Mouse (Mus musculus): ENCODE measurements around the gene Mpdu1. TPM values are rescaled to one million over a fixed set of nuclear protein-coding genes. Genes with fewer than 3 reads are reported as not detected.
"Not testable (repeated sequence)": the region's sequence is repeated elsewhere in the genome, so short reads cannot be mapped to it uniquely, and the experiment has no call there.

The Mpdu1 gene
- total RNA-seq, 2 experiments from 2014 or later, result 59.1 to 59.7 TPM

DNA sequence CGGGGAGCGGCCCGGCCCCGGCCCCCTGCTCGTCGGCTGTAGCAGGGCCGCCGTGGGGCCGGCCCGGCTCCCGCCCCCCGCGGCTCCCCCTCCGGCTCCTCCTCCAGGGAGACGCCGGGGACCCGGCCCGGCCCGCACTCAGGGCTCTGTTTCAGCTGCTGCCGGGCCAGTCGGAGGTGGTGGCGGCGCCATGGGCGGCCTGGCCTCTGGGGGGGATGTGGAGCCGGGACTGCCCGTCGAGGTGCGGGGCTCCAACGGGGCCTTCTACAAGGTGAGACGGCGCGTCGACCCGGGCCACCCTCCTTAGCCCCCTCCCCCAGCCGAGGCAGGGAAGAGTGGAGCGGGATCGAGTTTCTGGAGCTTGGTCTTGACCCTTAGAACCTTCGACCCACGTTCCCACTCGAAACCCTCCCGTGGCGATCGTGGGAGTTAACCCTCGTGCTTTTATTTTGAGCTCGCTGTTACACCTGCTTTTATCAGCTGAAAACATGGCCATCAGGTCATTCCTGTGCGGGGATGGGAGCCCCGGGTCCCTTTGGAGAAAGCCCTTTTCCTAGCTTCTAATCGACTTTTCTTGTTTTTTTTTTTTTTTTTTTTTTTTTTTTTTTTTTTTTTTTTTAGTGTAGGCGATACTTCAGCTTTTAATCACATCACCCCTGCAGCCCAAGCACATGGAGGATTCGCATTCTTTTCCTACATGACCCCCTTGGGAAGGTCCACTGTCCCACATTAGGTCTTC, 29.1 kb downstream of the Mpdu1 start:
- DNase-seq (ENCODE audit: low spot score in 2 of 2), result no peak
- intact Hi-C loops (cut with DNase I), result loop anchor here (2.0 kb wide), 1 partner anchor 30 kb away; the partner anchor contains the start of gene Mpdu1

DNA sequence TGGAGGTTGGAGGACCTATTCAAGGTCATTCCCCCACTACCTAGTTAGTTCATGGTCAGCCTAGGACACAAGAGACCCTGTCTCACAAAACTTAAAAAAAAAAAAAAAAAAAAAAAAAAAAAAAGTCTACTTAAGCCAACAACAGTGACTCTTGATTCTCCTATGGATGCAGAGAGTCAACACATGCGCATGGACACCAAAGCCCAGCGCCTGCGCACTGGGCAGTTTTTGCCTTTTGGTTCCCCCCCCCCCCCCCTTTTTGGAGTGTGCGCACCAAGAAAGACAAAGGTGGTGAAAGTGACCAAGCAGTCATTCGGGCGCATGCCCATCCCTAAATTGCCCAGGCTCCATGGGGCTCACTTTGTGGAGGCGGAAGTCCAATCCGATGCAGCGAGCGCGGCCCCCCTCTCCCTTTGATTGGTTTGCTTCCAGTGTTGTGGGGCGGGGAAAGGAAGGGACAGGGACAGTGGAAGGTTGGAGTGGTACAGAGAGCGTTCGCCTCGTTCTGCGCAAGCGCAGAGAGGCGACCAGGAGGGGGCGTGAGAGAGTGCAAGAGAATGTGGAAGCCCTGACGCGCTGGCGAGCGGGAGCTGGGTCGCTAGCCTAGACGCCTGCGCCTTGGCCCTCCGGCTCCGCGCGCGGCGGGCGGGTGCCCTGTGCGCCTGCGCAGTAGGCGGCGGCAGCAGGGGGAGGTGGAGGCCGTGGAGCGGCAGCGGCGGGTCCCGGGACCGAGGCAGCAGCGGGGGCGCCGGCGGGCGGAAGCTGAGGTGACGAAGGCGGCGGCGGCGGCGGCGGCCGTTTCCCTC, 30.0 kb downstream of the Mpdu1 start, which contains the start of gene Fxr2:
TSS of gene Fxr2 (plus strand) at position 707 of the 806 bp plus-strand sequence.
- intact Hi-C loops (cut with DNase I), result loop anchor here (2.0 kb wide), 1 partner anchor 30 kb away; the partner anchor contains the start of gene Mpdu1

DNA sequence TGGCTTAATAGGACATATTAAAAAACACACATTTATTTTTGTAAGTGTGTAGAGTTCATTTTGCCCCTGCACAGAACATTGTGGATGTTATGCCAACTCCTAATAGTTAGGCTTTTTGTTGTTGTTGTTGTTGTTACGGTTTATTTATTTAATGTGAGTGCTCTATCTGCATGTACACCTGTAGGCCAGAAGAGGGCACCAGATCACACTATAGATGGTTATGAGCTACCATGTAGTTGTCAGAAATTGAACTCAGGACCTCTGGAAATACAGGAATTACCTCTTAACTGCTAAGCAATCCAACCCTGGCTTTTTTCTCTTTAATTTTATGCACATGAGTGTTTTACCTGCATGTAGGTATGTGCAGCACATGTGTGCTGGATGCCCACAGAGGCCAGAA, 32.6 kb downstream of the Mpdu1 start:
- intact Hi-C loops (cut with DNase I), result no loop called here
- no peak for DNase-seq (ENCODE audit: low spot score in 2 of 2)

More for the DNA sequence above, 30.0 kb downstream of the Mpdu1 start, which contains the start of gene Fxr2:
- DNase-seq (ENCODE audit: low spot score in 2 of 2), result peak; percentile 100

DNA sequence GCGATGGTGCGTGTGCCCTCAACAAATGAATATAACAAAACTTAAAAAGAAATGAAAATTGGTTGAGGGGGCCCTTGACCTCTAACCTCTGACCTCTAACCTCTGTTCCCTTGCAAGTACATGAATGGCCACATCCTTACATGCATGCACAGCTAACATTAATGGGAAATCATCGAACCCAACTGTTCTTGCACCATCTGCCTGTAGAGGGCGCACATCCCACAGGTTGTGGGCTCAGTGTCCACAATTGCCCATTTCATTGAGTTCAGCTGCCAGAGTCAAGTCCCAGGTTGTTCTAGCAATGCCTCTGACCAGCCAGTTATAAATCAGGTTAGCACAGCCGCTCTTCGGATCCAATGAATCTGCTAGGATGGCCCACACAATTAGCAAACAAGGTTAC, 34.2 kb downstream of the Mpdu1 start:
- DNase-seq (ENCODE audit: low spot score in 2 of 2), result peak; percentile 68 to 69
- intact Hi-C loops (cut with DNase I), result no loop called here

DNA sequence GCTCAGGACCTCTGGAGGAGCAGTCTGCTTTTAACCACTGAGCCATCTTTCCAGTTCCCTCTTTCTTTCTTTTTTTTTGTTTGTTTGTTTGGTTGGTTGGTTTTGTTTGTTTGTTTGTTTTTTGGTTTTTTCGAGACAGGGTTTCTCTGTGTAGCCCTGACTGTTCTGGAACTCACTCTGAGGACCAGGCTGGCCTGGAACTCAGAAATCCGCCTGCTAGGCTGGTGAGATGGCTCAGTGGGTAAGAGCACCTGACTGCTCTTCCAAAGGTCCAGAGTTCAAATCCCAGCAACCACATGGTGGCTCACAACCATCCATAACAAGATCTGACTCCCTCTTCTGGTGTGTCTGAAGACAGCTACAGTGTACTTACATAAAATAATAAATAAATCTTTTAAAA, 38.1 kb downstream of the Mpdu1 start:
- intact Hi-C loops (cut with DNase I); DNase-seq (ENCODE audit: low spot score in 2 of 2): not testable (repeated sequence)

DNA sequence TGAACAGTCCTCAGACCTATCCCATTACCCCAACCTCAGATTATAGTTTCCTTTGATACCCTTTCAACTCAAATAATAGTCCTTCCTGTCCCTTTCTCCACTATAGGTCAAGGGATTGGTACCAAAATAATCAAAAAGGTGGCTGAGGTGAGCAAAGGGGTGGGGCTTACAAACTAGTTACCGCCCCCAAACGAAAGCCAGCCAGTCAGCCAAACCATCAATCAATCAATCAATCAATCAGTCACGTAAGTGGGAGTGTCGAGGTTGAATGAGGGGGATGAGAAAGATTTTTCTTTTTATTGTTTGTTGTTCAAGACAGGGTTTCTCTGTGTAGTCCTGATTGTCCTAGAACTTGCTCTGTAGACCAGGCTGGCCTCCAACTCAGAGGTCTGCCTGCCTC, 39.4 kb downstream of the Mpdu1 start:
- intact Hi-C loops (cut with DNase I), result no loop called here
- DNase-seq (ENCODE audit: low spot score in 2 of 2), result no peak

DNA sequence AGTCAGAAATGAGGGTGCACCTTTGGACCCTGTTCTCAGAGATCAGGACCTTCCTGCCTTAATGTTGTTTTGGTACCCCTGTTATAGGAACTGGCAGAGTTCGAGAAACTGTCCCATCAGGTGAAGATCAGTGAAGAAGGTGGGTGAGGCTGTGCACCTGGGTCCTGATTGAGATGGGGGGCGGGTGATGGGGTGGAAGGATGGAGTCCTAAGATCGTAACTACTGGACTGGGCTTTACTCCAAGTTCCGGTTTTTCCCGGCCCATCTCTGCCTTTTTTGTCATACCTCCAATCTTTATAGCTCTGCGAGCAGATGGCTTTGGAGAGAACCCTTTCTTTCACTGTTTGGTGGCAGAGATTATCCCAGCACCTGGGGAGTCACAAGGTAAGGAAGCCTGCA, 40.0 kb downstream of the Mpdu1 start:
- no peak for DNase-seq (ENCODE audit: low spot score in 2 of 2)
- intact Hi-C loops (cut with DNase I), result no loop called here

DNA sequence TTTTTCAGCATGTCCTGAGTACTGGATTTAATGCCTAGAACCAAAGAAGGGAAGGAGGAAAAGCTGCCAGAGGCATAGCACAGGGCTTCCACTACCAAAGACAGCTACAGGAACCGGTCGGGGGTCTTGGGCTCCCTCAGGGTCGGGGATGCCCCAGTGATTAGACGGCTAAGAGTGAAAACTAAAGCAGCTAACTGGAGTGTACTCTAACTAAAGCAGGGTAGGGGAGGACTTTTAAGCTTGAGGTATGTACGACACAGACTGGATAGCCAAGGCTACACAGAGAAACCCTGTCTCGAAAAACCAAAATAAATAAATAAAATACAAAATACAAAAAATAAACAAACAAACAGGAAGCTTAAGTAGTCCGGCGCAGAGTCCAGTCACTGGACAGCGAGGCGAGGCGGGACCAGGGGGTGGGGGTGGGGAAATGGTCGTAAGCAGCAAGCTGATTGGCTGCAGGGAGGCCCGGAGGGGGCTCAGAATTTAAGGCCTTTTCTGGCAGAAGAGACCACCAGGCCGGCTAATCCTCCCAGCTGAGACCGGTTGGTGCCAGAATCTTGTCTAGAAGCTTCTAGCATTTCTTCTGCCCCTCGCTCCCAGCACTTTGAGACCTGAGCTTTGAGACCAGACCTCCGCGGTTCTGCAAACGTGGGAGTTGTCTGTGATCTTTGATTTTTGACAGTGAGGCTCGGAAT, 40.7 kb downstream of the Mpdu1 start, which contains the start of gene Sat2:
TSS of gene Sat2 (plus strand) at position 454 of the 698 bp plus-strand sequence.
- intact Hi-C loops (cut with DNase I), result no loop called here
- peak; percentile 47 to 55 for DNase-seq (ENCODE audit: low spot score in 2 of 2)

DNA sequence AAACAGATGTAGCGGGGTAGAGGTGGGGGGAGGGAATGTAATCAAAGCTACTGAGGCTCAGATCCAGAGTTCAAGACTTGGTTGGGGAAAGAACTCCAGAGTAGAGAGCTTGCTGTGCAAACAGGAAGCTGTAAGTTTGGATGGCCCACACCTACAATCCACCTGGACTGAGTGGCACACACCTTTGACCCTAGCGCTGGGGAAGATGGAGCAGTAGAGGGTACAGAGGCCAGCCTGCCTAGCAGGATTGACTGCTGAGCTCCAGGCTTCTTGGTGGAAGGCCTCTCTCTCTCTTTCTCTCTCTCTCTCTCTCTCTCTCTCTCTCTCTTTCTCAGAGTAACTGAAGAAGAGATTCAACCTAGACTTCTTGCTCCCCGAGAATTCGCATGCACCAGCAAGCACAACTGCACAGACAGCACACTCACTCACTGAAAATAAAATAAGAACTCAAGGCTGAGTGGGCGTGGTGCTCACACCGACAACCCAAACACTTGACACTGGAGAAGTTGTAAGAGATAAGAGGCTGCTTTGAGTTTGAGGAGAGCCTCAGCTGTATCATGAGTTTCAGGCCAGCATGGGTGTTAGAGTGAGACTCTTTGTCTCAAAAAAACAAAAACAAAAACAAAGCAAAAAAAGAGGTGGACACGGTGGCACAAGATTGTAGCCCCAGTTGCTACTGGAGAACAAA, 41.9 kb downstream of the Mpdu1 start:
- intact Hi-C loops (cut with DNase I), result no loop called here
- DNase-seq (ENCODE audit: low spot score in 2 of 2), result no peak

DNA sequence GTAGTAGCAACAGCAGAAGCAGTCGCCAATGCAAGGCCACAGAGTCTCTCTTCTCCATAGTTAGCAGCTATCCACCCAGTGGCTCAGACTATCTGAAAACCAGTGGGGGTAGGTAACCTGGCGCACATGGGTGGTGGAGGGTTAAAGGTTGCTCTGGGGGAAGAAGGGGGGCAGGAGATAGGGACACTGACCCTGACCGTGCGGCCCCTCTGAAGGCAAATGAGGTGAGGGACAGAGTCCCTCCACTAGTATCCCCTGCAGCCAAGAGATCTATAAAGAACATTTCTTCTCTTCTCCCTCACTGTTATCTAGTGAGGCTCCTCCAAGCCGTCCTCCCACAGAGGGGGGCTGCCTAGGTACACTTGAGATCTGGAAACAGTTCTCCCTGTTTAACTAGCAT, 44.6 kb downstream of the Mpdu1 start, which contains the start of gene Shbg:
TSS of gene Shbg (minus strand) at position 101 of the 400 bp plus-strand sequence.
- intact Hi-C loops (cut with DNase I), result no loop called here
- no peak for DNase-seq (ENCODE audit: low spot score in 2 of 2)

DNA sequence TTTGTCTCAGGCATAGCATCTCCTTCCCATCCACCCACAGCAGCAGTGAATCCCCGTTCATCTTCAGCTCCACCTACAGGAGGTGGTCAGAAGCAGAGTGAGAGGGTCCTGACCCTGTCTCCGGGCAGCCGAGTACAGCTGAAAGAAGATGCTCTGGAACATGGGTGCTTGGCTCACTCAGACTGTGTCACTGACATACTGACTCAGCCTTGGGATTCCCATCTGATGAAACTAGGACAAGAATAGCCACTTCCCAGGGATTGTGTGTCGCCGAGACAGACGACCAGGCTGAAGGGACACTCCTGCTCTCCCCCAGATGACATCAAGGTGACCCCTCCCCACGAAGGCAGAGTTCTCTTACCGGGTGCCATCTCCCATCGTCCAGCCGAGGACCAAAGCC, 45.7 kb downstream of the Mpdu1 start:
- intact Hi-C loops (cut with DNase I), result no loop called here
- DNase-seq (ENCODE audit: low spot score in 2 of 2), result no peak

DNA sequence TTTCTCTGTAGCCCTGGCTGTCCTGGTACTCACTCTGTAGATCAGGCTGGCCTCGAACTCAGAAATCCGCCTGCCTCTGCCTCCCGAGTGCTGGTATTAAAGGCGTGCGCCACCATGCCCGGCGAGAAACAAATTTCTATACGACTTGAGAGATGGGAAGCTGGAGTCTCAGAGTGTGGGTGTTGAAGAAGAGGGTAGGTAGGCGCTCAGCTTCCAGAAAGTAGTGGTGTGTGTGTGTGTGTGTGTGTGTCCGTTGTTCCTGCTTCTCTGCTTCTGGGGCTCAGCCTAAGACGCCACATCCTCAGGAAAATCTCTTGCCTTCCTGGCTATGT, 48.2 kb downstream of the Mpdu1 start:
- DNase-seq (ENCODE audit: low spot score in 2 of 2), result not testable (repeated sequence)
- intact Hi-C loops (cut with DNase I), result loop anchor here (1.0 kb wide), 1 partner anchor 35 kb away; no protein-coding TSS in a partner anchor

DNA sequence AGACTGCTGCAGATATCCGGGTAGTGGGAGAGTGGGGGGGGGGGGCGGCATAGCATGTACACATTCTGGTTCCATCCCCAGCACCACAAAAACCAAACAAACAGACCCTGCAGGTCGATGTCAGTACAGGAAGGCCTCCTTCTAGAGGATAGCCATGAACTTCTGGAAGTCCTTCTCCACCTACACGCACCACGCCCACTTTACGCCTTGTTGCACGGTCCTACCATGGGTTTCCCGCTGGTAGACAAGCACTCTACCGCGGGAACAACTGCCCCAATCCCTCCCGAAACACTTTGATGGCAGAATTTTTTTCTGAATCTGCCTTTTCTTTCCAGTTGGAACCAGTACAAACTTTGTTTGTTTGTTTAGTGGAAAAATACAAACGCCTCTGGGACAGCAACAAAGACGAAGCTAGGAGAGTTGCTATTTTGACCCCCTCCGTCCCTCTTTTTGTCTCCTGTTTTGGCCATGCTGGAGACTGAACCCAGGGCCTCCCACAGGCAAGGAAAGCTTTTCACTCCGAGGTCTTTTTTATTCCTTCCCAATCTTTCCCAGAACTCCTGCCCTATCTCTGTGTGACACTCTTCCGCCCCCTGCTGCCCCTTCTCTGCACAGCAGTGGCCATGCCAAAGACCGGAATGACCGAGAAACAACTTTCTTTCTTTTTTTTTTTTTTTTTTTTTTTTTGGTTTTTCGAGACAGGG, 48.7 kb downstream of the Mpdu1 start:
- intact Hi-C loops (cut with DNase I), result loop anchor here (1.0 kb wide), 1 partner anchor 34 kb away; no protein-coding TSS in a partner anchor
- peak; percentile 54 to 68 for DNase-seq (ENCODE audit: low spot score in 2 of 2)

DNA sequence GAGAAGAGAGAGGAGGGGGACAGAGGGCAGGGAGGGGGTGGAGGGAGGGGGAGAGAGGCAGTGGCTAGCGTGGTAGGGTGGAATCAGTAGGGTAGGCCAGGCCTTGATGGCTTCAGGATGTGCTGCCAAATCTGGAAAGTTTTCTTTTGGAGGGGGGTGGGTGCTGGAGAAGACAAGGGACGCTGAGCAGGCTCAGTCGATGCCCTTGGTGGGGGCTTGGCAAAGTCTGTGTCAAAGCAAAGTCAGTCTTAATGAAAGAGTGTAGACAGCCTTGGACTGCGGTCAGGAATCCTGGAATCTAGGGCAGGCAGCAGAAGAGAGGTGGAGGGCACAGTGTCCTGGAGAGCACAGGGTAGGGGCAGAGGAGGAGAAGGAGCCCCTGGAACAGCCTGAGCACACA, 51.5 kb downstream of the Mpdu1 start:
- DNase-seq (ENCODE audit: low spot score in 2 of 2), result no peak
- intact Hi-C loops (cut with DNase I), result no loop called here

DNA sequence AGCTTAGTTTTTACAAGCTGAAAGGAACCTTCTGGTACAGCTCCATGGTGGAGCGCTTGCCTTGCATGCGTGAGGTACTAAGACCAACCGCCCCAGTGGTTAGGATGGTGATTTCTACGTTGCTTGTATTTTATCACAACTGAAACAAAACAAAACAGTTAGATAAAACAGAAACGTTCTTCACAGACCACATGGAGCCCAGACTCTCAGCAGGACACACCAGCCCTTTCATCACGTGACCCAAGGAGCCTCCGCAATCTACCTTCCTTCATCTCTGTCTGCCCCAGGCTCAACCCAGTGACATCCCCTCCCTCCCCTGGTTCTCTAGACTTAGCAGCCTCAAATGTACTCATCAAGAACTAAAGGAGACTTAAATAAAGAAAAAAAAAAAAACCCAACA, 53.0 kb downstream of the Mpdu1 start:
- no peak for DNase-seq (ENCODE audit: low spot score in 2 of 2)
- intact Hi-C loops (cut with DNase I), result no loop called here

DNA sequence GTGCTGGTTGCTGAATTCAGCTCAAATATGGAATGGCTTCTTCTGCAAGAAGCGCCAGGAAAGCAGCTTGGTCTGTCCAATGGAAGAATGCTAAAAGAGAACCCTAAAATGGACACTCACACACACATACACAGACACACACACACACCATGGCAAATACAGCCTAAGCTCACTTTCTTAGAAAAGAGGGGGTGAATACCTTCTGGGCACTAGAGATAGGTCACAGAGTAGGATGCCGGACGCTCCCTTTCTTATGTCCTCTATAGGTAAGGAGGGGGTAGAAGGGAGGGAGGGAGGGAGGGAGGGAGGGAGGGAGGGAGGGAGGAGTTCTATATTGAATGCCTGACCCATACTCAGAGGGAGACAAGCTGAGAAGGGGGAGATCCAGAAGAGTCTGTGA, 53.9 kb downstream of the Mpdu1 start:
- intact Hi-C loops (cut with DNase I), result no loop called here
- DNase-seq (ENCODE audit: low spot score in 2 of 2), result no peak

DNA sequence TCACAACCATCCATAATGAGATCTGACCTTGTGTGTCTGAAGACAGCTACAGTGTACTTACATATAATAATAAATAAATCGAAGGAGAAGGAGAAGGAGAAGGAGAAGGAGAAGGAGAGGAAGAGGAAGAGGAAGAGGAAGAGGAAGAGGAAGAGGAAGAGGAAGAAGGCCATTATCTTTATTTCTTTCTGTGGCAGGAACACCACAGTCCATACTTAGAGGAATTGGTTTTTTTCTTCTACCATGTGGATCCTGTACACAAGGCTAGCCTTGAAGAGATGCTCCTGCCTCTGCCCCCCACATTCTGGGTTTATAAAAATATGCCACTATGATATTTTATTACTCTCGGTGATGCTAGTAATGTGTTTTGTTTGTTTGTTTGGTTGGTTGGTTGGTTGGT, 55.6 kb downstream of the Mpdu1 start:
- no peak for DNase-seq (ENCODE audit: low spot score in 2 of 2)
- intact Hi-C loops (cut with DNase I), result no loop called here
